Mouse (Mus musculus) neural tube, embryonic 14.5 days (tissue): ENCODE measurements around the gene Lmod3. TPM values are rescaled to one million over a fixed set of nuclear protein-coding genes. Genes with fewer than 3 reads are reported as not detected.

Experiments used
- ATAC-seq: fragments of 200-750 bp; cut with Nextera tagmentation; 2 replicates; pipeline ENCODE4 v1.8.0; 2017; ENCODE audit warnings: low read depth, mild to moderate bottlenecking, moderate TSS enrichment, moderate library complexity
- H3K27ac ChIP-seq: fragments of 300-500 bp; sonication (generic); 2 replicates; pipeline ENCODE4 v1.5.1; 2014; ENCODE audit warnings: low read depth, mild to moderate bottlenecking, control low read depth, low read length, moderate library complexity, mixed read lengths
- H3K27me3 ChIP-seq: fragments of 300-500 bp; sonication (generic); 2 replicates; pipeline ENCODE4 v1.6.1; 2014; ENCODE audit warnings: low read length; ENCODE audit not compliant: control insufficient read depth, insufficient read depth
- H3K36me3 ChIP-seq: fragments of 300-500 bp; sonication (generic); 2 replicates; pipeline ENCODE4 v1.6.1; 2014; ENCODE audit warnings: low read length, mixed read lengths; ENCODE audit not compliant: control insufficient read depth, insufficient read depth
- H3K4me1 ChIP-seq: fragments of 300-500 bp; sonication (generic); 2 replicates; pipeline ENCODE4 v1.6.1; 2014; ENCODE audit warnings: low read length; ENCODE audit not compliant: control insufficient read depth, insufficient read depth
- H3K4me2 ChIP-seq: fragments of 300-500 bp; sonication (generic); 2 replicates; pipeline ENCODE4 v1.6.1; 2014; ENCODE audit warnings: mild to moderate bottlenecking, low read depth, low read length, control low read depth
- H3K4me3 ChIP-seq: fragments of 300-500 bp; sonication (generic); 2 replicates; pipeline ENCODE4 v1.5.1; 2014; ENCODE audit warnings: low read depth, low read length, control low read depth, mixed read lengths
- H3K9ac ChIP-seq: fragments of 300-500 bp; sonication (generic); replicated peaks from 2 replicates; pipeline ENCODE4 v1.6.1; 2014; ENCODE audit warnings: low read depth, mild to moderate bottlenecking, control low read depth, low read length, mixed read lengths
- H3K9me3 ChIP-seq: fragments of 300-500 bp; sonication (generic); 2 replicates; pipeline ENCODE4 v1.6.1; 2016; ENCODE audit warnings: low read length; ENCODE audit not compliant: control insufficient read depth
- WGBS: fragments of 180-500 bp; shearing (Covaris S2); extraction: QIAGEN DNeasy Blood & Tissue Kit; methylation state at CpG from one replicate; pipeline ENCODE4 v1.1.7; 2014; 5-methylcytosine and 5-hydroxymethylcytosine counted together
- polyA plus RNA-seq: library from polyadenylated mRNA; unstranded; fragments of >200 nt; fragmentation: Nextera tagmentation; extraction: Ambion mirVana; gene quantifications from 2 replicates; pipeline ENCODE4 v1.2.1, GENCODE M21; 2014

Lmod3 gene
- polyA plus RNA-seq, 1 experiment from 2014 or later = 0.09 TPM

DNA sequence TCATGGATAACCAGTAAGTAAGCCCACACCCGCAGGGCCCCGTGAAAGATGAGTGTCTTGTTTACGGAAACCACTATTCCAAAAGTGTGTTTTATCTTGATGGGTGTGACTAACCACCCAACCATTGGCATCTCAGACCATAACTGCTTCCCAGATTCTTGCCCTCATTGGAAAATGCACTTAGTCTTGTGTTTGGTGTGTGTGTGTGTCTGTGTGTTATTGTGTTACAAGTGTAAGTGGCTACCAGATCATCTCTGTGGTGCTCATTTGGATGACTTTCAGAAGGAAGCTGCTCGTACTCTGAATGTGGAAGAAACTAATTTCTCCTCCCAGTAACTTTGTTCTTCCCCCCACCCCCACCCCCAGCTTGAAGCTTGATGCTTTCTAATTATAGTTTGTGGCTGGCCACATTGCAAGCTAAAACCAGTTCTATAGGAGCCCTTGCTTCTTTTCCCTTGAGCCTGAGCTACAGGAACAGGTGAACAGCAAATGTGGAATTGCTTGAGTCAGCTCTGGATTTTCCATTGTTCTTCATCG, 29.6 kb downstream of the Lmod3 start:
- no peak overlapping the region for H3K9ac ChIP-seq
- no peaks in the 10 kb centered on the region for H3K9me3 ChIP-seq
- no peaks in the 10 kb centered on the region for H3K4me1 ChIP-seq
- no peak overlapping the region for H3K4me3 ChIP-seq
- ATAC-seq = no peak
- H3K27ac ChIP-seq = no peak overlapping the region
- H3K4me2 ChIP-seq = no peak overlapping the region
- WGBS = 79% methylated on average over 5 of the region's 5 CpGs
- H3K36me3 ChIP-seq = no peaks in the 10 kb centered on the region
- no peaks in the 10 kb centered on the region for H3K27me3 ChIP-seq

DNA sequence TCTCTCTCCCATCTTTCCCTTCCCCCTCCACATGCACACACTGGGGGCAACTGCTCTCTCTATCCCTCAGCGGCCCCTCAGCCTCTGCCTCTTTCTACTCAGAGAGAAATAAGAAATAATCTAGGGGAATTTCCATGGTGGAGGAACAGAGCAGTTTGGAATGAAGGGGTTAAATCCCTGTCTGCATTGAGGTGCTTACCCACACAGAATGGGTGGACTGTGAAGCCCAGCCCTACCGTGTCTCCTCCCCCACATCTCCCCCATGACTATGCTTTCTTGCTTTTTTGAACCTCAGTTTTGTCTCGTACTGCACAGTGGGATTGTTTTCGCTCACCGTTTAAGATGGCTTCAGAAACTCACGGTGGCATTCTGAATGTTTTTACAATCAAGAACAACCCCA, 30.2 kb downstream of the Lmod3 start:
- Histone ChIP-seq H3K4me3 (no peak overlapping the region), H3K27ac (no peak overlapping the region), H3K9me3 (no peaks in the 10 kb centered on the region), H3K36me3 (no peaks in the 10 kb centered on the region), H3K27me3 (no peaks in the 10 kb centered on the region), H3K4me1 (no peaks in the 10 kb centered on the region), H3K4me2 (no peak overlapping the region), H3K9ac (no peak overlapping the region)
- WGBS = 57% methylated on average over 6 of the region's 6 CpGs
- ATAC-seq = no peak

DNA sequence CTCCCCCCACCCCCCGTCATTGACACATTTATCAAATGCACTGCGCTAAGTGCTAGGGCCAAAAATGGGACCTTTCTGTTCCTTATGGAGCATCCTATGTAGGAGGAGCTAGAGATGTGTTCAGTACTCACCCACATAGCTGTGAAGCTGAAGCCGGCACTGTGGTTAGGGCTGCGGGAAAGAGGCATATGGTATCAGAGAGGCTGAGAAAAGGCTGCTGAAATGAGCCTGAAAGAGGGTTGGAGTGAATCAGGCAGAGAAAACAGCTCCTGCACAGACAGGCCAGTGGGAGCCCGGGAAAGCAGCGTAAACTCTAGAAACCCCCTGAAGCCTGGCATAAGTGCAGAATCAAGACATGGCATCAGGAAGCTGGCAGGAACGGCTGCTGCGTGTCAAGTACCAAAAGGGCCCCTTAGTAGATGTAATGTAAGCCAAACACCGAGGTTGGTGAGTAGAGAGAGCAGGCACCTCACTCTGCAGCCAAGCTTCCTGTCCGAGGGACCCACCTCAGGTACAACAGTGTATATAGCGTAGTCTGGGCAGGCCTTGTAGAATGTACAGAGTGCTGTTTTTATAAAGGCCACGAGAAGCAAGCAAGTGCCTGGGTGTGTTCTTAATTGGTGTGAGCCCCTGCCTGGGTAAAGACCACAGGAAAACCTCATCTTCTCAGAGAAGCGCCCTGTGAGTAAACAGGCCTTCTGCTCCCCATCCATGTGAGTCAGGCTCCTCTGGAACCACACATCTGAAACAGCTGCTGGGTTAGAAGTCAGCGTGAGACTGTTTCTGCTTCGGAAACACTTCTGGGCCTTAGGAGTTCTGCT, 31.1 kb downstream of the Lmod3 start:
- H3K4me3 ChIP-seq = no peak overlapping the region
- H3K4me1 ChIP-seq = no peaks in the 10 kb centered on the region
- H3K27ac ChIP-seq = no peak overlapping the region
- no peak overlapping the region for H3K4me2 ChIP-seq
- no peak overlapping the region for H3K9ac ChIP-seq
- no peaks in the 10 kb centered on the region for H3K9me3 ChIP-seq
- 64% methylated on average over 15 of the region's 15 CpGs for WGBS
- ATAC-seq = no peak
- no peaks in the 10 kb centered on the region for H3K27me3 ChIP-seq
- H3K36me3 ChIP-seq = no peaks in the 10 kb centered on the region

DNA sequence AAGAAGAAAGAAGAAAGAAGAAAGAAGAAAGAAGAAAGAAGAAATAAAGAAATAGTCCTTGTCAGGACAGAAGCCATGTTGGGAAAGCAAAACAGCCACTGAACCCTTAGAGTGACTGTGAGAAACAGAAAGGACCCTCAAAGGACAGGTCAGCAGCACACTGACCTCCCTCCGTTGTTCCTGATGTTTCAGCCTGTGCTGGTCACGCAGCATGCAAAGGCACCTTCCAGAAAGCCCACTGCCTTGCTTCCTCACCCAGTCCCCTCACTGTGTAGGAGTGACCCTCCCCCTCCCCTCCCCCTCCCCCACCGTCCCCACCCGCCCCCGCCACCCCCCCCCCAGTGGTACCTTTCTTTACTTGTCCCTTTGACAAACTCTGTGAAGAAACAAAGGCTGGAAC, 31.9 kb downstream of the Lmod3 start:
- Histone ChIP-seq H3K27ac (no peak overlapping the region), H3K9me3 (no peaks in the 10 kb centered on the region), H3K9ac (no peak overlapping the region), H3K4me3 (no peak overlapping the region), H3K27me3 (no peaks in the 10 kb centered on the region), H3K36me3 (no peaks in the 10 kb centered on the region), H3K4me2 (no peak overlapping the region), H3K4me1 (no peaks in the 10 kb centered on the region)
- no peak for ATAC-seq
- 79% methylated on average over 2 of the region's 5 CpGs for WGBS

DNA sequence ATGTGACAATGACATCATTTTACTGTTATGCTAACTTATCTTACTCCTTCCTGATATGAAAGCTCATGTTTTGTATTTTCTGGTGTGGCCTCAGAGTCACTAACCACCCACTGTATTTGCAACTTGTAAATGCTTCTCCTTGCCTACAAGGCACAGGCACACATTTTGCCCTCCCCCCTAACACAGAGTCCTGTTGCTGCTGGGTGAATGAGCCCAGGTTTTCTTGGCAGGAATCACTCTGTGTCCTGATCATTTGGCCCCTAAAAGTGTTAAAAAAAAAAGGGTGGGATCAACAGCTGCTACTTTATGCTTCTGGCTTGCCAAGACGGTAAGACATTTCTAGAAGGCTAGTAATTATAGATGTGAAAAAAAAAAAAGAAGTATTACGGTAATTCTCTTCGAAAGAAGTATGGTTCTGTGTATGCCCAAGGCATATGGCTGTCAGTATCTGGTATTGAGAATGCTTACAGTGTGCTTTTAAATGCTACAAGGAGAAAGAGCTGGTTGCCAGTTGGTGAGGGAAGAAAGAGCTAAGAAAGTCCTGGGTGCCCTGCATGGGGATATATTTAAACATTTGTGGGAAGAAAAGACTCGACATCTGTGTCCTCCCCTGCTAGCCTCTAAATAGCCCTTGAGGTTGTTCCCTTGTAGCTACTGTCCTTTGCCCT, 36.3 kb downstream of the Lmod3 start:
- 75% methylated on average over 4 of the region's 4 CpGs for WGBS
- no peak for ATAC-seq
- no peaks in the 10 kb centered on the region for H3K27me3 ChIP-seq
- peaks cover 4% of the 10 kb centered on the region; the same call in 1 of the 2 replicates for H3K4me1 ChIP-seq
- H3K4me3 ChIP-seq = no peak overlapping the region
- H3K36me3 ChIP-seq = no peaks in the 10 kb centered on the region
- no peak overlapping the region for H3K4me2 ChIP-seq
- no peaks in the 10 kb centered on the region for H3K9me3 ChIP-seq
- H3K27ac ChIP-seq = no peak overlapping the region
- H3K9ac ChIP-seq = no peak overlapping the region

DNA sequence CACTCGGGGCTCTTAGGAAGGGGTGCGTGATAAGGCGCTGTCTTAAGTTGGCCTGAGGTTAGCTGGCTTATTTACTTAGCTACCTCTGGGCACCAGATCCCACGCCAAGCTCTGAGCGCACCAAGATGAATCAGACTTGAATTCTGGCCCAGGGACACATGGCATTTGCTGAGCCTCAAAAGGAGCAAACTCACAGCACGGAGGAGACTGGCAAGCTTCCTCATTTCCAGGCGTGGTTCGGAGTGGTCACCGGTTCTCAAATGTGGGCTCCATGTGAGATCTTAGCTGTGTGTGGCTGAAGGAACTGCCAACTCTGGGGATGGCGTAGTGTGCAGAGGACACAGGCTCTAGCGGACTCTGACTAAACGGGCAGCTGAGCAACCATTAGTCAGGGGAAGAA, 40.6 kb downstream of the Lmod3 start:
- ATAC-seq = no peak
- Histone ChIP-seq H3K9ac (no peak overlapping the region), H3K9me3 (no peaks in the 10 kb centered on the region), H3K27me3 (no peaks in the 10 kb centered on the region), H3K4me1 (peaks cover 4% of the 10 kb centered on the region; the same call in 1 of the 2 replicates), H3K27ac (no peak overlapping the region), H3K36me3 (no peaks in the 10 kb centered on the region), H3K4me2 (peak overlapping the region; percentile 80), H3K4me3 (peak overlapping the region; percentile 67)
- 73% methylated on average over 12 of the region's 12 CpGs for WGBS

DNA sequence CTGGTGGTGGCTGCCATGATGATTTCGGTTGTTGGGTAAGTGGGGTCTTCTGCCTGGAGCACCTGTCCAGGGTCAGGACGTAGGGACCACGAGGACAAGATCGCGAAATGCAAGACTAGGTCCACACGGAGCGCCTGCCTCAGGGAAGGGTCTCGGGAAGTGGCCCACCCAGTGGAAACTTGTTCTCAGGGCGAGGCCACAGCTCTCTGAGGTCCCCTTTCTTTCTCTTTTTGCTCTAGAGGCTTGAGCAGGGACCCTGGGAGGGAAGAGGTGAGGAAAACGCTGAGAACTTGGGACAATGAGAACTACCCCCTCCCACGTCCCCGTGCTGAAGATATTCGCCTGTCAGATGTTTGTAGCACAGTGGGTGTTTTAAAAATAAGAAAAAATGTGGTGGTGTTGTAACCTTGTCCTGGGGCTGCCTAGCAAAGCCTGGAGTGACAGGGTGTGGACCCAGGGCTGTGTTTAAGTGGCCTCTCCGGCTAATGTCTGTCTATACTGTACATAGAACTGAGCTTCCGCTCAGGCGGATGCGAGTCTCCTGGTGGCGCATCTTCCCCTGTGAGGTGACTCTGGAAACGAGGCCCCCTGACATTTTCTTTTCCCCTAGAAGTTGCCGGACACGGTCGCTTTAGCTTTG, 41.5 kb downstream of the Lmod3 start:
- peak overlapping the region; percentile 80 for H3K4me2 ChIP-seq

DNA sequence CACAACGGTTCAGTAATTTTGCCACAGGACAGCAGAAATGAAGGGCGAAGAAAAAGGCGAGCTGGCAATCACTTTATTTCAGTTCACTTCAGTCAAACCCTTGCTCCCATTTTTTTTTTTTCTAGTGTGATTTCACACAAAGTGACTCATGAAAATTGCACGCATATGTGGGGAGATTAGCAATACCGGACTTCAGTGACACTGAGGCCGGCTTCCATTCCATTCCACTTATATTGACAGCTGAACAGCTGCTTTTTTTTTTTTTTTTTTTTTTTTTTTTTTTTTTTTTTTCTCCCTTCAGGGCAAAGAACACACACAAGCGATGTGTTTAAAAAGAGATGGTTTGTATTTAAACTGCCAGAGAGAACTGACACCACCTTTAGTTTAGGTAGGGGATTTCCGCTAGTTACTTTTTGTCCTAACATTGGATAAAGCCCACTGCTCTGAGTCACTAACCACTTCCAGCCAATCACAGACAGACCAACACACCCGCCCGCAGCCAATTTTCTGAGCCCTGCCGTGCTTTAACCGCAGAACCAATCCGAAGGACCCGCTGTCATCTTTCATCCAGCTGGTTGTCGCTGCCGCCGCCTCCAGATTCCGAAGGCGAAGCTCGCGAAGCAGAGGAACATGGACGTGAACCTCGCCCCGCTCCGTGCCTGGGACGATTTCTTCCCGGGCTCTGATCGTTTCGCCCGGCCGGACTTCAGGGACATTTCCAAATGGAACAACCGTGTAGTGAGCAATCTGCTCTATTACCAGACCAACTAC, 42.2 kb downstream of the Lmod3 start, which contains the start of gene Arl6ip5:
Arl6ip5 (plus strand) TSS at position 499 of the 771 bp plus-strand sequence.
- ATAC-seq = peak; percentile 76
- H3K9ac ChIP-seq = peak within 1 kb of the TSS; percentile 79
- H3K4me2 ChIP-seq = peak within 1 kb of the TSS; percentile 80
- peaks cover 4% of the 10 kb centered on the region; the same call in 1 of the 2 replicates for H3K4me1 ChIP-seq
- H3K9me3 ChIP-seq = no peaks in the 10 kb centered on the region
- peak within 1 kb of the TSS; percentile 52; the same call in 1 of the 2 replicates for H3K27ac ChIP-seq
- H3K4me3 ChIP-seq = peak within 1 kb of the TSS; percentile 67
- no peaks in the 10 kb centered on the region for H3K27me3 ChIP-seq
- WGBS = 12% methylated on average over 32 of the region's 32 CpGs
- no peaks in the 10 kb centered on the region for H3K36me3 ChIP-seq

More for the DNA sequence above, 41.5 kb downstream of the Lmod3 start:
- Histone ChIP-seq H3K9ac (peak overlapping the region; percentile 79), H3K9me3 (no peaks in the 10 kb centered on the region), H3K27ac (peak overlapping the region; percentile 52; the same call in 1 of the 2 replicates), H3K4me3 (peak overlapping the region; percentile 67), H3K27me3 (no peaks in the 10 kb centered on the region), H3K36me3 (no peaks in the 10 kb centered on the region), H3K4me1 (peaks cover 4% of the 10 kb centered on the region; the same call in 1 of the 2 replicates)
- WGBS = 4% methylated on average over 22 of the region's 22 CpGs
- ATAC-seq = peak; percentile 60
